Mouse (Mus musculus): Measurements from ENCODE around the gene Tmod1.

DNA sequence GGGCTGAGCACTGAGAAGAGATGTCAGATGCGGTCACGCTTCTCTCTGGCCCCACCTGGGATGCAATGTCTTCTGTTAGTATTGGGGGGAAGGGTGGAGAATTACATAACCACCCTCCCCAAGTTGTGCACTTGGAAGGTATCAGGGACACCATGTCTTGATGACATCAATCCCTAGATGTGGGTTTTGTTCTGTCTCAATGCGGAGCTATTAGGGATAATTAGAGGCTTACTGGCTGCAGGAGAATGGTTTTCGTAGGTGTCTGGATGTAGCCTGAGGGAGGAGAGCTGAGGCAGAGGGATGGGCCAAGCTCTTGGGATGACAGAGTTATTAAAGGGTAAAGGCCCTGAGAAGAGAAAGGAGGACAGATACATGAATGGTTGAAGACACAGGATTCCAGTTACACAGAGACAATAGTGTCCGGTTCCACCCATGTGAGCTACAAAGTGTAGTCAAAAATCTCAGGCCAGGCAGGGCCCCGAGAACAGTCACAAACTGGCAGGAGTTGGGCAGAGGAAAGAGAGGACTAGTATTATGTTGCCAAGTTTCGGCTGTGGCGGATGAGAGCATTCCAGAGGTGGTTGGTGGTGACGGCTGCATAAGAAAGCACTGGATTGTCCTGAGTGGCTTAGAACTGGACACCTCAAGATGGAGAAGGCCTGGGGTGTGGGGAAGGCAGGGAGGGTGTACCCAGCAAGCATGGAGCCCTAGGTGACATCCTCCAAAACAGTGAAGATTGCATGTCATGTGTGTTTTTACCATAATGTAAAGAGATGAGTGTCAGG is 14.8 kb downstream of the Tmod1 start:
- TF ChIP-seq CTCF (IDR thresholded peaks at IDR 0.05; ENCODE audit: borderline replicate concordance, insufficient read depth, low read length) (no peak), POLR2A (IDR thresholded peaks at IDR 0.05; ENCODE audit: low read depth, low read length) (no peak)

Data from embryonic fibroblast, embryonic 13.5 days (primary cell).